Mouse (Mus musculus) CH12.LX (cell line): ENCODE results near the gene Sgpl1. TPM values are rescaled to one million over a fixed set of nuclear protein-coding genes. Genes with fewer than 3 reads are reported as not detected.
"Not testable (repeated sequence)": the region's sequence is repeated elsewhere in the genome, so short reads cannot be mapped to it uniquely, and the experiment has no call there.

ENCODE experiments used
- DNase-seq: peaks from one replicate; pipeline ENCODE4 v3.0.0-alpha.2; 2013; ENCODE audit errors: extremely low read depth
- H3K27ac ChIP-seq: 2 replicates; pipeline ENCODE4 v1.5.1; 2012; ENCODE audit warnings: low read depth, mild to moderate bottlenecking, control low read depth, moderate library complexity; ENCODE audit not compliant: insufficient read depth
- H3K27me3 ChIP-seq: replicated peaks from 2 replicates; pipeline ENCODE3; 2012; ENCODE audit warnings: inconsistent platforms
- H3K36me3 ChIP-seq, 2 experiments: replicated peaks in 1 of 2; 2 replicates each; pipeline versions ENCODE3 to v1.6.1; 2012; ENCODE audit warnings: inconsistent platforms in 1 of 2, low read length in 1 of 2, mild to moderate bottlenecking in 1 of 2, mixed read lengths in 1 of 2, moderate library complexity in 1 of 2; ENCODE audit not compliant: control insufficient read depth in 1 of 2, insufficient read depth in 1 of 2
- H3K4me1 ChIP-seq, 2 experiments: 2 replicates each; pipeline ENCODE4 v1.6.1; 2012; ENCODE audit warnings: inconsistent platforms in 1 of 2, moderate library complexity in 1 of 2; ENCODE audit not compliant: insufficient read depth in 2 of 2, control insufficient read depth in 1 of 2
- H3K4me2 ChIP-seq: 2 replicates; pipeline ENCODE4 v1.6.1; 2012; ENCODE audit warnings: low read depth, mild to moderate bottlenecking, control low read depth; ENCODE audit not compliant: poor library complexity, insufficient read depth, severe bottlenecking
- H3K4me3 ChIP-seq, 3 experiments: fragments of 150-350 bp in 1 of 3; sonication (generic) in 1 of 3; replicated peaks in 1 of 3; 2 replicates each; pipeline versions ENCODE3 to v1.5.1; 2011 to 2012; ENCODE audit warnings: low read depth in 2 of 3, low read length in 2 of 3, mild to moderate bottlenecking in 2 of 3, moderate library complexity in 2 of 3, control low read depth in 1 of 3, improper control_type of control experiment in 1 of 3, inconsistent platforms in 1 of 3, mixed read lengths in 1 of 3; ENCODE audit not compliant: poor library complexity in 1 of 3
- H3K79me2 ChIP-seq: replicated peaks from 2 replicates; pipeline ENCODE4 v1.6.1; 2012; ENCODE audit warnings: mild to moderate bottlenecking, moderate library complexity; ENCODE audit not compliant: control insufficient read depth, poor library complexity, insufficient read depth, severe bottlenecking; ENCODE audit errors: extremely low read depth
- H3K9ac ChIP-seq: 2 replicates; pipeline ENCODE4 v1.6.1; 2012; ENCODE audit warnings: low read depth, mild to moderate bottlenecking, control low read depth, moderate library complexity; ENCODE audit not compliant: insufficient read depth
- H3K9me3 ChIP-seq: replicated peaks from 2 replicates; pipeline ENCODE3; 2012; ENCODE audit warnings: low read length, inconsistent platforms, mixed read lengths
- BHLHE40 ChIP-seq: IDR thresholded peaks from 2 replicates; pipeline ENCODE4 v1.6.1; 2011; ENCODE audit warnings: mild to moderate bottlenecking, low read depth, low read length, improper control_type of control experiment
- E2F4 ChIP-seq: IDR thresholded peaks from 2 replicates; pipeline ENCODE4 v1.6.1; 2011; ENCODE audit warnings: low read depth, low read length, improper control_type of control experiment; ENCODE audit not compliant: insufficient replicate concordance
- EP300 ChIP-seq: IDR thresholded peaks from 2 replicates; pipeline ENCODE4 v1.6.1; 2011; ENCODE audit warnings: low read length, improper control_type of control experiment
- ETS1 ChIP-seq: conservative IDR thresholded peaks from 2 replicates; pipeline ENCODE4 v1.6.1; 2012; ENCODE audit warnings: low read depth, mild to moderate bottlenecking, inconsistent platforms, low read length, improper control_type of control experiment, moderate library complexity
- IRF4 ChIP-seq: IDR thresholded peaks from 2 replicates; pipeline ENCODE4 v1.6.1; 2014; ENCODE audit warnings: low read depth, mild to moderate bottlenecking, inconsistent platforms, low read length, improper control_type of control experiment
- JUN ChIP-seq: IDR thresholded peaks from 2 replicates; pipeline ENCODE4 v1.6.1; 2011; ENCODE audit warnings: low read depth, mild to moderate bottlenecking, low read length, improper control_type of control experiment, moderate library complexity; ENCODE audit not compliant: insufficient read depth
- MAFK ChIP-seq: IDR thresholded peaks from 2 replicates; pipeline ENCODE4 v1.6.1; 2011; ENCODE audit warnings: low read length, improper control_type of control experiment; ENCODE audit not compliant: insufficient replicate concordance
- MEF2A ChIP-seq: IDR thresholded peaks from 2 replicates; pipeline ENCODE4 v1.6.1; 2014; ENCODE audit warnings: low read depth, mild to moderate bottlenecking, inconsistent platforms, low read length, improper control_type of control experiment, borderline replicate concordance
- MYC ChIP-seq: IDR thresholded peaks from 2 replicates; pipeline ENCODE4 v1.6.1; 2011; ENCODE audit warnings: low read depth, mild to moderate bottlenecking, improper control_type of control experiment, low read length
- NRF1 ChIP-seq: IDR thresholded peaks from 2 replicates; pipeline ENCODE4 v1.6.1; 2014; ENCODE audit warnings: low read depth, mild to moderate bottlenecking, inconsistent platforms, low read length, improper control_type of control experiment, moderate library complexity
- POLR2AphosphoS2 ChIP-seq: IDR thresholded peaks from 2 replicates; pipeline ENCODE4 v1.6.1; 2011; ENCODE audit warnings: low read depth, low read length, improper control_type of control experiment
- RCOR1 ChIP-seq: conservative IDR thresholded peaks from 2 replicates; pipeline ENCODE4 v1.6.1; 2012; ENCODE audit warnings: low read depth, mild to moderate bottlenecking, inconsistent platforms, low read length, improper control_type of control experiment
- SIN3A ChIP-seq: IDR thresholded peaks from 2 replicates; pipeline ENCODE4 v1.6.1; 2012; ENCODE audit warnings: low read length, improper control_type of control experiment, inconsistent platforms
- SMC3 ChIP-seq: IDR thresholded peaks from 2 replicates; pipeline ENCODE4 v1.6.1; 2011; ENCODE audit warnings: low read depth, low read length, improper control_type of control experiment
- TBP ChIP-seq: conservative IDR thresholded peaks from 2 replicates; pipeline ENCODE4 v1.6.1; 2011; ENCODE audit warnings: low read depth, low read length, improper control_type of control experiment
- USF1 ChIP-seq: IDR thresholded peaks from 2 replicates; pipeline ENCODE4 v1.6.1; 2014; ENCODE audit warnings: low read depth, mild to moderate bottlenecking, inconsistent platforms, low read length, improper control_type of control experiment
- dilution Hi-C: fragments of 300-500 bp; cut with MboI; formaldehyde crosslinking; loops from 2 replicates; pipeline ENCODE4 v1.14.3; 2020; ENCODE audit warnings: low sequenced_read_pairs; ENCODE audit not compliant: extremely low pct_unique_long_range_greater_than_20kb, extremely low pct_ligation_motif_present
- in situ Hi-C: fragments of 300-500 bp; cut with MboI; formaldehyde crosslinking; loops from 3 replicates; pipeline ENCODE4 v1.14.3; 2019; ENCODE audit warnings: low sequenced_read_pairs, low pct_ligation_motif_present, low pct_unique_long_range_greater_than_20kb, mixed read lengths
- polyA plus RNA-seq: library from polyadenylated mRNA; unstranded; fragments of >175 nt; gene quantifications from 2 replicates; pipeline ENCODE4 v1.2.1, GENCODE M21; 2012; ENCODE audit warnings: low read depth; ENCODE audit not compliant: insufficient read length
- total RNA-seq, 2 experiments: library from RNA; depleted of rRNA; stranded (reverse); fragments of 300-350 nt in 1 of 2; fragments of >200 nt in 1 of 2; gene quantifications; 2 replicates each; pipeline ENCODE4 v1.2.3; 2012 to 2014

Sgpl1 gene
- total and polyA plus RNA-seq, 3 experiments = 48.3 to 55.4 (median 52.1) TPM

DNA sequence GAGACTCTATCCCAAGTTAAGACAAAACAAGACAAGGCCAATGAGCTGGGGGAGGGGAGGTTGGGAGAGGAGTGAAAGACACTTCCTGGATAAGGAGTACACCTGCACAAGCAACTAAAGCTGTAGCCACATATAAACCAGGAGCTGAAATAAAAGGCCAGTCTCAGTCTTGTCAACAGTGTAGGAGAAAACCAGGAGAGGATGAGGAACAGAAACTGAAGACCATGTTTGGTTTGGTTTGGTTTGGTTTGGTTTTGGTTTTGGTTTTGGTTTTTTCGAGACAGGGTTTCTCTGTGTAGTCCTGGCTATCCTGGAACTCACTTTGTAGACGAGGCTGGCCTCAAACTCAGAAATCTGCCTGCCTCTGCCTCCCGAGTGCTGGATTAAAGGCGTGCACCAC is 25.8 kb downstream of the Sgpl1 start:
- H3K9me3 ChIP-seq, H3K4me3 ChIP-seq, dilution Hi-C loops, in situ Hi-C loops, H3K9ac ChIP-seq, H3K79me2 ChIP-seq, H3K27me3 ChIP-seq: not testable (repeated sequence)
- TF ChIP-seq IRF4 (peak; percentile 70), EP300 (peak; percentile 73), RCOR1 (0 out of 2 replicates have a peak, but pooled peaks have one; percentile 44), MYC (0 out of 2 replicates have a peak, but pooled peaks have one; percentile 39), ETS1 (peak; percentile 49; the same call in 1 of the 2 replicates), MEF2A (0 out of 2 replicates have a peak, but pooled peaks have one; percentile 18)
- 0 out of 2 replicates have a peak overlapping the region, but pooled peaks have one; percentile 11 for H3K27ac ChIP-seq
- peak; percentile 13 for DNase-seq
- peaks cover 19 to 70% of the 10 kb centered on the region in 2 experiments for H3K36me3 ChIP-seq
- H3K4me2 ChIP-seq = peak overlapping the region; percentile 27; the same call in 1 of the 2 replicates
- H3K4me1 ChIP-seq = peaks cover 3 to 26% of the 10 kb centered on the region in 2 experiments; a peak in 3 of 4 replicates

GRCm38 (mm10) chr10:61114246-61114720 is 33.2 kb downstream of the Sgpl1 start:
- Histone ChIP-seq H3K9ac (no peak overlapping the region), H3K79me2 (no peaks in the 10 kb centered on the region; the same call in 1 of the 2 replicates), H3K9me3 (no peaks in the 10 kb centered on the region), H3K27me3 (no peaks in the 10 kb centered on the region), H3K27ac (no peak overlapping the region), H3K4me2 (no peak overlapping the region), H3K36me3 (peaks cover 43 to 82% of the 10 kb centered on the region in 2 experiments), H3K4me3 (no peak overlapping the region), H3K4me1 (peaks cover 0 to 23% of the 10 kb centered on the region in 2 experiments; a peak in 2 of 4 replicates)
- dilution Hi-C loops = no loop called here
- TF ChIP-seq MEF2A (no peak), EP300 (no peak), JUN (no peak), SIN3A (no peak)
- in situ Hi-C loops = no loop called here
- DNase-seq = peak; percentile 8

- H3K27me3 ChIP-seq = no peaks in the 10 kb centered on the region
- no peak overlapping the region for H3K4me3 ChIP-seq
- DNase-seq = no peak
- no peaks in the 10 kb centered on the region for H3K4me1 ChIP-seq
- peaks cover 79 to 100% of the 10 kb centered on the region in 2 experiments for H3K36me3 ChIP-seq
- H3K27ac ChIP-seq = no peak overlapping the region
- no peaks in the 10 kb centered on the region for H3K9me3 ChIP-seq
- TF ChIP-seq BHLHE40 (no peak), MAFK (no peak), MYC (no peak), POLR2AphosphoS2 (no peak), E2F4 (no peak), TBP (no peak), NRF1 (no peak), IRF4 (no peak), JUN (no peak), SMC3 (no peak), SIN3A (no peak), USF1 (no peak)
- TF ChIP-seq, all 38 proteins: peak for 0
- in situ Hi-C loops = no loop called here
- dilution Hi-C loops = no loop called here
- H3K79me2 ChIP-seq = no peaks in the 10 kb centered on the region
- H3K9ac ChIP-seq = no peak overlapping the region
- H3K4me2 ChIP-seq = no peak overlapping the region
Observed at GRCm38 (mm10) chr10:61103564-61104114, 43.9 kb downstream of the Sgpl1 start.
